Comparison of ENCODE assay signal across 28 mouse cellular contexts in genomic region chr3:85616389-85616788, GRCm38 (mm10).
"Had no signal": no experiment of that assay in that cellular context is flagged by ENCODE, and none has a peak within 500 bp of the region (broad histone marks: within the 10 kb centered on the region; RNA-seq: fewer than 3 reads in every experiment).

No protein-coding gene starts in this region.

- H3K4me2 ChIP-seq: embryonic facial prominence, embryonic 12.5 days; embryonic facial prominence, embryonic 13.5 days; embryonic facial prominence, embryonic 15.5 days; forebrain, embryonic 12.5 days; forebrain, embryonic 13.5 days; forebrain, embryonic 15.5 days had no signal

- H3K9me3 ChIP-seq: embryonic facial prominence, embryonic 10.5 days; embryonic facial prominence, embryonic 12.5 days; embryonic facial prominence, embryonic 13.5 days; embryonic facial prominence, embryonic 15.5 days; forebrain, embryonic 10.5 days; forebrain, embryonic 12.5 days; forebrain, embryonic 13.5 days; forebrain, embryonic 15.5 days had no signal

- H3K27me3 ChIP-seq: embryonic facial prominence, embryonic 12.5 days; embryonic facial prominence, embryonic 13.5 days; embryonic facial prominence, embryonic 15.5 days; forebrain, embryonic 12.5 days; forebrain, embryonic 13.5 days; forebrain, embryonic 15.5 days had no signal

- H3K27ac ChIP-seq: embryonic facial prominence, embryonic 10.5 days; embryonic facial prominence, embryonic 12.5 days; embryonic facial prominence, embryonic 13.5 days; embryonic facial prominence, embryonic 15.5 days; forebrain, embryonic 10.5 days; forebrain, embryonic 12.5 days; forebrain, embryonic 13.5 days; forebrain, embryonic 15.5 days; gastrocnemius, adult 2 months had no signal

- H3K4me3 ChIP-seq: embryonic facial prominence, embryonic 10.5 days; embryonic facial prominence, embryonic 12.5 days; embryonic facial prominence, embryonic 13.5 days; embryonic facial prominence, embryonic 15.5 days; erythroblast, embryonic 14.5 days; forebrain, embryonic 10.5 days; forebrain, embryonic 12.5 days; forebrain, embryonic 13.5 days; forebrain, embryonic 15.5 days; gastrocnemius, adult 2 months had no signal

- H3K4me1 ChIP-seq: embryonic facial prominence, embryonic 10.5 days; embryonic facial prominence, embryonic 12.5 days; embryonic facial prominence, embryonic 13.5 days; embryonic facial prominence, embryonic 15.5 days; forebrain, embryonic 10.5 days; forebrain, embryonic 12.5 days; forebrain, embryonic 13.5 days; forebrain, embryonic 15.5 days had no signal

- H3K9ac ChIP-seq: embryonic facial prominence, embryonic 12.5 days; embryonic facial prominence, embryonic 13.5 days; embryonic facial prominence, embryonic 15.5 days; forebrain, embryonic 12.5 days; forebrain, embryonic 13.5 days; forebrain, embryonic 15.5 days; forebrain, postnatal 0 days had no signal

- ATAC-seq: forebrain, embryonic 13.5 days; forebrain, embryonic 14.5 days; forebrain, embryonic 15.5 days; forebrain, embryonic 16.5 days; forebrain, postnatal 0 days had no signal

- DNase-seq: cerebellum, adult 18-20 months; cerebellum, adult 2 months; cerebellum, adult 8-10 months; cerebellum, adult 9-10 months; cerebellum, adult 9-11 months; cerebellum, postnatal 10 days; cerebellum, postnatal 14 days; cerebellum, postnatal 25 days; cerebellum, postnatal 36 days; embryo, embryonic 11 days; forebrain, postnatal 0 days; gastrocnemius, adult 2 months; gastrocnemius, postnatal 10 days; gastrocnemius, postnatal 14 days; gastrocnemius, postnatal 25 days; gastrocnemius, postnatal 36 days; heart, adult 11 months had no signal
